Mouse (Mus musculus) activated CD4-positive, CD25-positive, alpha-beta regulatory T cell (primary cell): ENCODE measurements around the gene AK157302. TPM values are rescaled to one million over a fixed set of nuclear protein-coding genes. Genes with fewer than 3 reads are reported as not detected.

Experiments
- polyA plus RNA-seq, 2 experiments: library from polyadenylated mRNA; unstranded; fragments of 100-300 nt; shearing (Covaris generic); gene quantifications; one replicate each; pipeline ENCODE4 v1.2.1; 2017

The AK157302 gene
- under 1 TPM; 0.18 TPM for polyA plus RNA-seq

DNA sequence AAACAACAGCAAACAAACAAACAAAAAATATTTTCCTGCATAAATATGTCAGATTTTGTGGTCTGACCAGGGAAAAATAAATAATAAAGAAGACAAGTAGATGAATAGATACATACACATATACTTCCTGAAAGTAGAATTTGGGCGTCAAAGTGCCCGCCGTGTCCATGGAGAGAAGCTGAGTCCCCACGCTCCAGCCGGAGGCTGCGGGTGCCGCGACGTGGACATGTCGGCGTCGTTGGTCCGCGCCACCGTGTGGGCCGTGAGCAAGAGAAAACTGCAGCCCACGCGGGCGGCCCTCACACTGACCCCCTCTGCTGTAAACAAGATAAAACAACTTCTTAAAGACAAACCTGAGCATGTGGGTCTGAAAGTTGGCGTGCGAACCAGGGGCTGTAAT lies at the start of gene AK157302:
Gene AK157302 (plus strand): TSS at position 144 of the 400 bp plus-strand sequence.

DNA sequence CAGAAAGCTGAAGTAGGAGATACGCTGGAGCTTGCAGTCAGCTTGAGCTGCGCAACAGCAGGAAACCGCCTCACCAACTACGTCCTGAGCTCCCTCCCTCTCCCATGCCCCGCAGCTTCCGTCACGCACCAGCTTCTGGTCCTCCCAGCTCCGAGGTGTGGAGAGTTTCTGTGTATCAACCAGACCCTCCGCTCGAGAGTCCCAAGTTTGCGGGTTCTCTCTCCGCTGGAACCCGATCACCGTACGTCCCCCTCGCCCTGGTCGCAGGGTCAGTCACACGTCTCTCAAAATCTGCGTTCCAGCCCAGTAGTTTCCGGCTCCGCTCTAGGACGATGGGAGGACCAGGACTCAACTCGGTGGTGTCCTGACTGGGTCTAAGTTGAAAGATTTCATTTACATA lies 41.6 kb upstream of the AK157302 start, which contains the start of gene Zscan26:
Gene Zscan26 (minus strand): TSS at position 282 of the 400 bp plus-strand sequence.

DNA sequence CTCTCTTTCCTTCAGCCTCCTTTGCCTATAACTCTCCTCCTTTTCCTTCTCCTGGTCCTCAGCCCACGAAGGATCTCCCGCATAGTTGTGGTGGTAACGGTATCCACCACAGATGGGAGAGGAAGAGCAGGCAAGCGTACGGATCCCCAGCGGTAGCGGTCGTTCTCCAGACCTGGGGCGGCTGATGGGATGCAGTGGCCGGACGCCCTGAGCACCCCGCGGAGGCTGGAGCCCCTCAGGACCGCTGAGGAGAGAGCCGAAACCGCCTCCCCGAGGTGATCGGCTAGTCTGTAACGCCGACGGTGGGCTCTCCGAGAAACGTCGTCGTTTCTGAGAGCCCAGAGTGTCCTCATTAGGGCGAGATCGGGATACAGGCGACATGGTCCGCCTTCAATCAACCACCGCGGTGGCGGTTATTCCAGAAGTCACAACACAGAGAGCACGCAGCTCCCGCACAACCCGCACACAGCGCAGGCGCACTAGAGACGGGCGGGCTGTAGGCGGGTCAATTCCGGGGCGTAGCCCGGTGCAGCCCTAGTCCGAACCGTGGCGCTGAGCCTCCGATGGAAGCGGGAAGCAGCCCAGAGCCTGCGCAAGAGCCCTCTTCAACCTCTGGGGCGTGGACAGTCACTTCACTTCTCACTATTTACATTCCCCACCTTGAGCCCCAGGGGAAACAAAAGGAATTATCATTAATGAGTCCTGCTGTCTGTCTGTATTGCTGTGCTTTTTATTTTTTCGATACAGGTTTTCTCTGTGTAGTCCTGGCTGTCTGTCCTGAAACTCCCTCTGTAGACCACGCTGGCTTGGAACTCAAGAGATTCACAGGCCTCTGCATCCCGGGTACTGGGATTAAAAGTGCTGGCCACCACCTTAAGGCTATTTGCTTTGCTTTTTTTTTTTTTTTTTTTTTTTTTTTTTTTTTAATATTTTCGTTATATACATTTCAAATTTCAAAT lies 26.7 kb upstream of the AK157302 start, which contains the start of gene Nkapl:
Gene Nkapl (minus strand): TSS at position 449 of the 959 bp plus-strand sequence.

DNA sequence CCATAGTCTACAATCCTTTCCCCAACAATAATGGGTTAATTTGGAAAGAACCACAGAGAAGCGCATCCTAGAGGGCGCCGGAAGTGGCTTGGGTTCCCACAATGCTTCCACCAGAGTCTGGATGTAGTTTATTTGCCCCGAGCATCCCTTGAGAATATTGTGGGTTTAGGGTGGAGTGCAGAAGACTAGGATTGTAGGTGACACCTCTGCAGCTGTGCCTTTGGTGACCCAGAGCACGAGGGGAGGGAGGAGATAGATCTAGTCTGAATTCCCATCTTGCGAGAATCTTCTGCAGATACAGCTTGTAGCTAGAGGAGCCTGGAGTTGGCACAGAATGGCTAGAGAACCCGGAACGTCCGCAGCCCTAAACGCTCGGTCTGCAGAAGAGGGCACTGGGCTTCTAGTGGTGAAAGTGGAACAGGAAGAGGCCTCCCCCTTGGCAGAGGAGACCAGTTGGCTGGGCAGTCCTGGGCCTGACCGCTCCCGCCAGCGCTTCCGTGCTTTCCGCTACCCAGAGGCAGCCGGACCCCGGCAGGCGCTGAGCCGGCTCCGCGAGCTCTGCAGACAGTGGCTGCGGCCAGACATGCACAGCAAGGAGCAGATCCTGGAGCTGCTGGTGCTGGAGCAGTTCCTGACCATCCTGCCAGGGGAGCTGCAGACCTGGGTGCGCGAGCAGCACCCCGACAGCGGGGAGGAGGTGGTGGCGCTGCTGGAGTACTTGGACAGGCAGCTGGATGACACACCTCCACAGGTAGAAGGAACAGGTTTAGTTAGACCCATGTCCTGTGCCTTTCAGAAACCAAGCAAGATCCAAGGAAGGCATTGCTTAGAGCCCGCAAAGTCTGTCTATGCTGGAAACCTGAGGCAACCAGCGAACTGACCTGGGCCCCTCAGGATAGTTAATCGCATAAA lies 16.0 kb upstream of the AK157302 start, which contains the start of the genes Zkscan4 and Gm10065:
Gene Zkscan4 (plus strand): TSS at position 149 of the 912 bp plus-strand sequence.
Gene Gm10065 (minus strand): TSS at position 683 of the 912 bp plus-strand sequence.

DNA sequence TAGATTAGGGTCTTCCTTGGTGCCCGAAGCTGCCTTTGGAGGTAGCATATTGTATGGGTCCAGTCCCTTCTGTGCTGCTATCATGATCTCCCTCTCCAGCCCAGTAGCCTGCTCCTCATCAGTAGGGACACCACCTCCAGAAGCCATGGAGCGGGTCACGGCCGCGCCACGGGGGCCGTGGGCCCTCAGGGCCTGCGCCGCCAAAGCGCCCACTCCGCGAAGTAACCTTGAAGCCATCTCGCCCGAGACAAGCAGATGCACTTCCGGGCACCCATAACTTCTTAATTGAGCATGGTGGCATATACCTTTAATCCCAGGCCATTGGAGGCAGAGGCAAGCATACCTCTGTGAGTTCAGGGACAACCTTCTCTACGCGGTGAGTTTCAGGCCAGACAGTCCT lies 6.2 kb downstream of the AK157302 start, which contains the start of gene Gm11273:
Gene Gm11273 (minus strand): TSS at position 237 of the 400 bp plus-strand sequence.

DNA sequence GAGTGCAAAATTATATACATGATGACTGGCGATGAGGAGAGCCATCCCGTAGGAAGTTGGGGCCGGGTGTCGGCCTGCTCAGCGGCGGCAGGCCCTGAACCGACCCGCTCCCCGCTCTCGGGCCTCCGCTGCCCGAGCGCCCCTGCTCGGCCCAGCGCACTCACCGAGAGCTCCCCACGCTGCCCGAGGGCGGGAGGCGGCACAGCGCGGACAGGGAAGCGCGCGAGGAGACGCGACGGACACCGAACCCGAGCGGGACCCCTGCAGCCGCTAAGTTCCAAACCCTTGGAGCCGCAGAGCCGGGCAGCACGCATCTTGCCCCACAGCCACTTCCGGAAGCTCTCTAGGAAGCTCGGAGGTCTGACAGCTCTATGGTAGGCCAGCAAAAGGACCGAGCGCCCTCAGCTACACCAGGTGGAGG lies 35.8 kb downstream of the AK157302 start, which contains the start of gene Zkscan8:
Gene Zkscan8 (minus strand): TSS at position 340 of the 421 bp plus-strand sequence.

DNA sequence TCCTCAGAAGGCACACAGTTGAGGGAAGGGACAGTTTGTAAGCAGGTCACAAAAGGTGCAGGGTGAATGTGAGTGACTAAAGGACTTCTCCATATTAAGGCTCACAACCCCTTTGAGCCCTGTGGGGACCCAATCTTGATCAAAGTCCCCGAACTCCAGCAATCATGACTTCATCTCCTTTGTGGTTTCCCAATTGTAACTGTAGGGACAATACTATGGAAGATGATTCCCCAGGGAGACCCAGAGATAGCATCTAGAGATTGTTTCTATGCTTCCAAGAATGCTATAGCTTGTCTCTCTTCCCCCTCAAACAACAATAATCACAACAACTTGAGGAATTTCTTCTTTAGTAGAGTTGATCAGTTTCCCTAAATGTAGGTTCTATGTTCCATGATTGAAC lies 47.7 kb downstream of the AK157302 start, which contains the start of gene Olfr1366:
Gene Olfr1366 (minus strand): TSS at position 101 of the 400 bp plus-strand sequence.

Other genes with a start within 250 kb of the AK157302 start
- under 1 TPM; 0.29 to 0.31 TPM for gene Gpx5, start 202.5 kb upstream of the AK157302 start, polyA plus RNA-seq
- gene Gpx6, start 183.1 kb upstream of the AK157302 start, polyA plus RNA-seq = under 1 TPM in 1 of 2 experiments, not detected in 1; 0.31 TPM
- not detected for gene Olfr1367, start 148.3 kb upstream of the AK157302 start, polyA plus RNA-seq
- gene Zscan12, start 132.4 kb upstream of the AK157302 start, polyA plus RNA-seq = 10 to 100 TPM in 1 of 2 experiments, 1 to 10 TPM in 1; 8.2 to 10.4 TPM
- 10 to 100 TPM; 44.2 to 52.5 TPM for gene Zkscan3, start 92.5 kb upstream of the AK157302 start, polyA plus RNA-seq
- under 1 TPM; 0.37 to 0.53 TPM for gene Pgbd1, start 54.2 kb upstream of the AK157302 start, polyA plus RNA-seq
- 1 to 10 TPM; 4.8 to 5.5 TPM for gene Zscan26, start 41.5 kb upstream of the AK157302 start, polyA plus RNA-seq
- gene Nkapl, start 26.7 kb upstream of the AK157302 start, polyA plus RNA-seq = not detected
- gene Zkscan4, start 16.3 kb upstream of the AK157302 start, polyA plus RNA-seq = not detected
- gene Gm10065, start 15.8 kb upstream of the AK157302 start, polyA plus RNA-seq = not detected
- 10 to 100 TPM; 17.3 to 21.5 TPM for gene Gm11273, start 6.2 kb downstream of the AK157302 start, polyA plus RNA-seq
- 1 to 10 TPM; 3.9 to 5.7 TPM for gene Zkscan8, start 35.9 kb downstream of the AK157302 start, polyA plus RNA-seq
- not detected for gene Olfr1366, start 47.6 kb downstream of the AK157302 start, polyA plus RNA-seq
- under 1 TPM; 0.08 to 0.29 TPM for gene Olfr1535, start 64.7 kb downstream of the AK157302 start, polyA plus RNA-seq
- gene Olfr1364, start 86.5 kb downstream of the AK157302 start, polyA plus RNA-seq = not detected
- not detected for gene Olfr1362, start 118.8 kb downstream of the AK157302 start, polyA plus RNA-seq
- not detected for gene Olfr11, start 147.3 kb downstream of the AK157302 start, polyA plus RNA-seq
- gene Olfr1361, start 168.2 kb downstream of the AK157302 start, polyA plus RNA-seq = not detected
- under 1 TPM in 1 of 2 experiments, not detected in 1; 0.09 TPM for gene Olfr1360, start 182.2 kb downstream of the AK157302 start, polyA plus RNA-seq
- gene Olfr1359, start 202.9 kb downstream of the AK157302 start, polyA plus RNA-seq = not detected
- gene Hist1h2bl, start 220.9 kb downstream of the AK157302 start, polyA plus RNA-seq = under 1 TPM; 0.64 to 0.91 TPM
- 10 to 100 TPM in 1 of 2 experiments, 1 to 10 TPM in 1; 8.5 to 16.3 TPM for gene Hist1h2ai, start 221.2 kb downstream of the AK157302 start, polyA plus RNA-seq
- 1 to 10 TPM; 3.5 to 6.8 TPM for gene Hist1h3h, start 222.4 kb downstream of the AK157302 start, polyA plus RNA-seq
- 1 to 10 TPM; 1.4 to 2.6 TPM for gene Hist1h2bm, start 226.8 kb downstream of the AK157302 start, polyA plus RNA-seq
- 1 to 10 TPM in 1 of 2 experiments, not detected in 1; 1.2 TPM for gene Hist1h4j, start 239.8 kb downstream of the AK157302 start, polyA plus RNA-seq